Mouse (Mus musculus) forebrain, embryonic 11.5 days (tissue): ENCODE results near the gene Dpm2. TPM values are rescaled to one million over a fixed set of nuclear protein-coding genes. Genes with fewer than 3 reads are reported as not detected.
A peak's percentile ranks its signal among the peaks of the same experiment; 100 is the strongest.

Experiments
- ATAC-seq: fragments of 200-750 bp; cut with Nextera tagmentation; replicated peaks from 2 replicates; pipeline ENCODE4 v1.8.0; 2017; ENCODE audit warnings: moderate TSS enrichment; ENCODE audit not compliant: low FRiP score
- DNase-seq: peaks from one replicate; pipeline ENCODE4 v3.0.0-alpha.2; 2017; ENCODE audit warnings: low spot score
- H3K27ac ChIP-seq: fragments of 300-500 bp; sonication (generic); 2 replicates; pipeline ENCODE4 v1.5.1; 2014; ENCODE audit warnings: low read depth, low read length
- H3K27me3 ChIP-seq: fragments of 300-500 bp; sonication (generic); 2 replicates; pipeline ENCODE4 v1.6.1; 2014; ENCODE audit warnings: mild to moderate bottlenecking, low read length, mixed read lengths; ENCODE audit not compliant: control insufficient read depth, insufficient read depth
- H3K36me3 ChIP-seq: fragments of 300-500 bp; sonication (generic); 2 replicates; pipeline ENCODE4 v1.6.1; 2014; ENCODE audit warnings: mild to moderate bottlenecking, low read length, moderate library complexity, mixed read lengths; ENCODE audit not compliant: control insufficient read depth, insufficient read depth
- H3K4me1 ChIP-seq: fragments of 300-500 bp; sonication (generic); replicated peaks from 2 replicates; pipeline ENCODE4 v1.6.1; 2014; ENCODE audit warnings: low read length, mixed read lengths; ENCODE audit not compliant: control insufficient read depth, insufficient read depth
- H3K4me2 ChIP-seq: fragments of 300-500 bp; sonication (generic); 2 replicates; pipeline ENCODE4 v1.6.1; 2014; ENCODE audit warnings: low read depth, mild to moderate bottlenecking, low read length, moderate library complexity, mixed read lengths; ENCODE audit not compliant: severe bottlenecking
- H3K4me3 ChIP-seq: fragments of 300-500 bp; sonication (generic); 2 replicates; pipeline ENCODE4 v1.5.1; 2014; ENCODE audit warnings: low read depth, low read length
- H3K9ac ChIP-seq: fragments of 300-500 bp; sonication (generic); 2 replicates; pipeline ENCODE4 v1.6.1; 2014; ENCODE audit warnings: low read length
- H3K9me3 ChIP-seq: fragments of 300-500 bp; sonication (generic); 2 replicates; pipeline ENCODE4 v1.6.1; 2016; ENCODE audit warnings: low read length, mixed read lengths; ENCODE audit not compliant: control insufficient read depth
- WGBS: fragments of 180-500 bp; shearing (Covaris S2); extraction: QIAGEN DNeasy Blood & Tissue Kit; methylation state at CpG from one replicate; pipeline ENCODE4 v1.1.7; 2014; 5-methylcytosine and 5-hydroxymethylcytosine counted together
- polyA plus RNA-seq: library from polyadenylated mRNA; unstranded; fragments of >200 nt; fragmentation: Nextera tagmentation; extraction: Ambion mirVana; gene quantifications from 2 replicates; pipeline ENCODE4 v1.2.1, GENCODE M21; 2014

The Dpm2 gene
- polyA plus RNA-seq, 1 experiment from 2014 or later, result 98.9 TPM

- no peak overlapping the region for H3K27ac ChIP-seq
- peaks cover 9% of the 10 kb centered on the region for H3K4me1 ChIP-seq
- H3K9me3 ChIP-seq, result no peaks in the 10 kb centered on the region
- H3K9ac ChIP-seq, result no peak overlapping the region
- DNase-seq (no peak), ATAC-seq (no peak)
- no peak overlapping the region for H3K4me3 ChIP-seq
- no peaks in the 10 kb centered on the region; the same call in 1 of the 2 replicates for H3K27me3 ChIP-seq
- H3K4me2 ChIP-seq, result no peak overlapping the region
- H3K36me3 ChIP-seq, result no peaks in the 10 kb centered on the region
- WGBS, result 85% methylated on average over 7 of the region's 7 CpGs
These were observed 14.6 kb downstream of the Dpm2 start for GRCm38 (mm10) chr2:32585149-32585714.

GRCm38 (mm10) chr2:32586871-32587351 lies 16.3 kb downstream of the Dpm2 start, which contains the start of gene St6galnac4:
St6galnac4 (plus strand) TSS chr2:32587095.
- Histone ChIP-seq H3K4me3 (peak within 1 kb of the TSS; percentile 43), H3K27me3 (no peaks in the 10 kb centered on the region; the same call in 1 of the 2 replicates), H3K9ac (peak within 1 kb of the TSS; percentile 62), H3K4me2 (peak within 1 kb of the TSS; percentile 59), H3K4me1 (peaks cover 9% of the 10 kb centered on the region), H3K27ac (no peak within 1 kb of the TSS), H3K36me3 (no peaks in the 10 kb centered on the region), H3K9me3 (no peaks in the 10 kb centered on the region)
- ATAC-seq (peak; percentile 81), DNase-seq (peak; percentile 97)
- under 1% methylated on average over 37 of the region's 38 CpGs for WGBS

GRCm38 (mm10) chr2:32587731-32588321 lies 17.2 kb downstream of the Dpm2 start:
- peak overlapping the region; percentile 59 for H3K4me2 ChIP-seq
- H3K9me3 ChIP-seq, result no peaks in the 10 kb centered on the region
- H3K27me3 ChIP-seq, result no peaks in the 10 kb centered on the region; the same call in 1 of the 2 replicates
- peak overlapping the region; percentile 43 for H3K4me3 ChIP-seq
- H3K9ac ChIP-seq, result peak overlapping the region; percentile 62
- H3K36me3 ChIP-seq, result no peaks in the 10 kb centered on the region
- ATAC-seq (no peak), DNase-seq (no peak)
- H3K4me1 ChIP-seq, result peaks cover 9% of the 10 kb centered on the region
- WGBS, result 55% methylated on average over 9 of the region's 9 CpGs
- H3K27ac ChIP-seq, result no peak overlapping the region

GRCm38 (mm10) chr2:32589213-32589795 lies 18.6 kb downstream of the Dpm2 start:
- DNase-seq (no peak), ATAC-seq (no peak)
- peaks cover 9% of the 10 kb centered on the region for H3K4me1 ChIP-seq
- no peak overlapping the region for H3K4me2 ChIP-seq
- H3K27ac ChIP-seq, result no peak overlapping the region
- H3K27me3 ChIP-seq, result no peaks in the 10 kb centered on the region
- no peaks in the 10 kb centered on the region for H3K36me3 ChIP-seq
- no peaks in the 10 kb centered on the region for H3K9me3 ChIP-seq
- H3K4me3 ChIP-seq, result no peak overlapping the region
- no peak overlapping the region for H3K9ac ChIP-seq
- WGBS, result 78% methylated on average over 11 of the region's 11 CpGs

- H3K9ac ChIP-seq, result no peak overlapping the region
- no peak overlapping the region for H3K27ac ChIP-seq
- ATAC-seq (no peak), DNase-seq (no peak)
- peaks cover 9% of the 10 kb centered on the region for H3K4me1 ChIP-seq
- H3K27me3 ChIP-seq, result no peaks in the 10 kb centered on the region
- 85% methylated on average over 10 of the region's 10 CpGs for WGBS
- H3K9me3 ChIP-seq, result no peaks in the 10 kb centered on the region
- no peaks in the 10 kb centered on the region for H3K36me3 ChIP-seq
- no peak overlapping the region for H3K4me2 ChIP-seq
- no peak overlapping the region for H3K4me3 ChIP-seq
These were observed 19.6 kb downstream of the Dpm2 start for GRCm38 (mm10) chr2:32590224-32590623.

GRCm38 (mm10) chr2:32591249-32591648 lies 20.6 kb downstream of the Dpm2 start:
- Histone ChIP-seq H3K9me3 (no peaks in the 10 kb centered on the region), H3K27ac (no peak overlapping the region), H3K9ac (no peak overlapping the region), H3K27me3 (no peaks in the 10 kb centered on the region), H3K4me2 (no peak overlapping the region), H3K36me3 (no peaks in the 10 kb centered on the region), H3K4me3 (no peak overlapping the region), H3K4me1 (peaks cover 9% of the 10 kb centered on the region)
- 84% methylated on average over 6 of the region's 6 CpGs for WGBS
- ATAC-seq, result no peak
- DNase-seq, result no peak

- no peak for ATAC-seq
- WGBS, result 95% methylated on average over 13 of the region's 13 CpGs
These were observed 26.1 kb downstream of the Dpm2 start for GRCm38 (mm10) chr2:32596725-32597124.

GRCm38 (mm10) chr2:32597248-32597647 lies 26.6 kb downstream of the Dpm2 start:
- Histone ChIP-seq H3K27ac (no peak overlapping the region), H3K9me3 (no peaks in the 10 kb centered on the region), H3K4me3 (no peak overlapping the region), H3K36me3 (no peaks in the 10 kb centered on the region), H3K27me3 (no peaks in the 10 kb centered on the region), H3K4me2 (no peak overlapping the region), H3K9ac (no peak overlapping the region), H3K4me1 (no peaks in the 10 kb centered on the region)
- DNase-seq, result no peak
- no peak for ATAC-seq
- WGBS, result 86% methylated on average over 5 of the region's 5 CpGs

More at GRCm38 (mm10) chr2:32596725-32597124, 26.1 kb downstream of the Dpm2 start:
- no peaks in the 10 kb centered on the region for H3K27me3 ChIP-seq
- H3K4me1 ChIP-seq, result no peaks in the 10 kb centered on the region
- no peaks in the 10 kb centered on the region for H3K36me3 ChIP-seq
- H3K4me2 ChIP-seq, result no peak overlapping the region
- H3K9ac ChIP-seq, result no peak overlapping the region
- no peak overlapping the region for H3K4me3 ChIP-seq
- no peak for DNase-seq
- H3K9me3 ChIP-seq, result no peaks in the 10 kb centered on the region
- H3K27ac ChIP-seq, result no peak overlapping the region
